Mouse (Mus musculus) thymus, postnatal 4 days (tissue): ENCODE results near the gene Gm20388.

Experiments
- DNase-seq: peaks from one replicate; pipeline ENCODE4 v3.0.0; 2021

Gm20388 gene

DNA sequence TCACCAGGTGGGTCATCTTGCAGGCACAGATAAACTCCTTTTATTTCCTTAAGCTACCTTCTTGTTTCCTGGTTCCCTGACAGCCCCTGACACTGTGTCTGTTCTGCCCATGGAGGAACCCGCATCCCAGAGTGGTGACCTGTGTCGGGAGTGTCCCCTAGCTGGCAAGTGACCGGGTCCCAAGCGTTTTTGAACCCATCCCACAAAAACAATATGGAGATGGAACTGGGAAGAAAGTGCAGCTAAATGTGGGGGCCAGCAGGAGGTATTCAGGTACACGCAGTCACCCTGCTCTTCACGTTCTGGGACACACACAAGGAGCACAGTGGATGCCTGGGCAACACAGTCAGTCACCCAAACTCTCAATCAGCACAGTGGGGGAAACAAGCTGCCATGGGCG, 2035.7 kb downstream of the Gm20388 start:
- no peak for DNase-seq

DNA sequence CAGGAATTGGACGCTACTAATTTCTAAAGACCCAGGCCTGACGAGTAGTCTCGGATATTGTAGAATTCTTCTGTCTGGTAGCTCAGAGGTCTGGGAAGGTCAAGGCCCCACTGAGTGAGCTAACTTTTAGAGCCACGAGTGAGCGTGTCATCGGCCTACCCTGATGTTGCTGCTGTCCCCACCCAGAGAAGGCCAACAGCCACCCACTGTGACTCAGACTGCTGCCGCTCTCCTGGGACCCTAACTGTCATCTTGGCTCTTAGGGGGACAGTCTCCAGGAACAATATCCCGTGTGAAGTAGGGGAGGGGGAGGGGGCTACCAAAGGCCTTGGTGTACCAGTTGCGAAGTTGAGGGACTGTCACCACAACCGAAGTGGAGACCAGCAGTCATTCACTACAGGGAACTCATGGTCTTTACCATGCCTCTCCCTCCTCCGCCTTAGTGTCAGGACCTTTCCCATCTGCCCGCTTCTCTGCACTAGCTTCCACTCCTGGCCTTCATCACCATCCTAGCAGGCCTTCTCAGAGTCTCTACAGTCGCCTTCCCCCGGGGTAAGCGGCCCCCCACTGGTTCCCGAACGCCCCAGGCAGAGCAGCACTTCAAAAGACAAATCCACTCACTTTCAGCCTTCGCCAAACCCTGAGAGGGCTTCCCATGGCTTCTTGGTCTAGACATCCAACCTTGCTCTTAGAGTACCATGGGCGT, 2036.6 kb downstream of the Gm20388 start:
- DNase-seq = no peak

DNA sequence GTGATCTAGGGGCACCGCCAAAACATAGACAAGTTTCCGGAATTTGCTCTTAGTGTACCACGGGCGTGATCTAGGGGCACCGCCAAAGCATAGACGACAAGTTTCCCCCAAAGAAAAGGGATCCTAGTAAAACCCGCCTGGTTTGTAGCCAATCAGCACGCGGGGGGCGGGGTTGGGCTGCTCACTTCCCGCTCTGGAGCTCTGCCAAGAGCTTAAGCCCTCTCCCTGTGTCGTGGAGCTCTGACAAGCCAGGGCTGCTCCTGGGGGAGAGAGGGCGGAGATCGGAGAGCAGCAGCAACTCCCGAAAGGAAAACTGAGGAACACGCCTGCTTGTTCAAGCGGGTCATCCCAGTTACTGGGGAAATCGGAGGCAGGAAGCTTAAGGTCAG, 2037.1 kb downstream of the Gm20388 start:
- peak; percentile 95 for DNase-seq

GRCm38 (mm10) chr8:121948321-121949145, 2037.9 kb downstream of the Gm20388 start:
- peak; percentile 33 for DNase-seq

DNA sequence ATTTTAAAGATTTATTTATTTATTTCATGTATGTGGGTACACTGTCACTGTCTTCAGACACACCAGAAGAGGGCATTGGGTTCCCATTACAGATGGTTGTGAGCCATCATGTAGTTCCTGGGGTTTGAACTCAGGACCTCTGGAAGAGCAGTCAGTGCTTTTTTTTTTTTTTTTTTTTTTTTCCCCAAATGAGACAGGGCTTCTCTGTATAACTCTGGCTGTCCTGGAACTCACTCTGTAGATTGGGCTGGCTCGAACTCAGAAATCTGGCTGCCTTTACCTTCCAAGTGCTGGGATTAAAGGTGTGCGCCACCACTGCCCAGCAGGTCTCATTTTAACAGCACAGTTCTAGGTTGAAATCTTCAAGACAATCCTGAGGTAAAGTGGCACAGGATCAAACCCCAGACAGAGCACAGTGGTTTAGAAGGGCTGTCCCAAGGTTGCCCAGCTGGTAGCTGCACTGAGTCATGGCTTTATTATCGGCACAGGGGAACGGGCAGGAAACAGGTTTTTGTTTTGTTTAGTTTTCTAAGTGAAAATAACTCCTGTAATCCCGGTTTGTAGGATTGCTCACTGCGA, 2038.7 kb downstream of the Gm20388 start, which contains the start of gene Banp:
Gene Banp (plus strand): TSS at position 529 of the 579 bp plus-strand sequence.
- no peak for DNase-seq

- DNase-seq = peak; percentile 100
These were observed 2039.5 kb downstream of the Gm20388 start for GRCm38 (mm10) chr8:121949941-121950748.

DNA sequence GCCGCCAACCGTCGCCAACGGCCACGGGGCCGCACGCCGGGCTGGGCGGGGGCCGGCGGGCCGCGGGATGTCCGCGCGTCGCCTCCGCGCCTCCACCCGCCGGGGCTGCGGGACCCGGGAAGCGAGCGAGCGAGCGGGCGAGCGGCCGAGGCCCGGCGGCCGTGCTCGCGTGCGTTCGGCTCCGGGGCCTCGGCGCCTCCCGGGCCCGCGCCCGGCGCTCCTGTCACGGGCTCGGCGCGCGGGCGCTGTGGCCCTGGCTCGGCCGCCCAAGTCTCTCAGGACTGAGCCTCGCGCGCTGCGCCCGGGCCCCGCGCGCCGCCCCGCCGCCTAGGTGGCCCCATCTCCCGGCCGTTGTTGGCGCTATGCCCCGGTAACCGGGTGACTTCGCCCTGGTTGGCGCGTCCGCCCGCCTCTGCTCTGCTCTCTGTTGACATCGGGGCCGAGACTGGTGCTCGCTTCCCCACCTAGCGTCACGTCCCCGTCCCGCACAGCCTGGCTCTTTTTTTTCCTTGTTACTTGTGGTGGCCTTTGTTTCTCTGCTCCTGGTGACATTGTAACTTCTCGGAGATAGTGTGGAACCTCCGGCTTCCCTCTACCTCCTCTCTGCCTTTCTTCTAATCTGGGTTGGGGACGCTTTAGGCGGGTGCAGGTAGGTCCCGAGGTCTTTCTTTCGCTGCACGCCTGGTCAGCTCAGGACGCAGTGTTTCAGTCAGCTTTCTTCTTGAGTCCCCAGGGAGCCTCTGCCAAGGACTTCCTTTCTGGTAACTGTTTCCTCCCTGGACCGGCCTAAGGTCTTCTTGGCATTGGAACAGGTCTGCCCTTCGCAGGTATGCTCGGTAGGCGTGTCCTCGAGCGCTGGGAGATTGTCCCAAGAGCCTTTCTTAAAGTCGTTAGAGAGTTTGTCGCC, 2040.4 kb downstream of the Gm20388 start:
- peak; percentile 79 for DNase-seq

GRCm38 (mm10) chr8:121951656-121952009, 2041.0 kb downstream of the Gm20388 start:
- no peak for DNase-seq

- DNase-seq = no peak
These were observed 2041.5 kb downstream of the Gm20388 start for GRCm38 (mm10) chr8:121952122-121952521.

DNA sequence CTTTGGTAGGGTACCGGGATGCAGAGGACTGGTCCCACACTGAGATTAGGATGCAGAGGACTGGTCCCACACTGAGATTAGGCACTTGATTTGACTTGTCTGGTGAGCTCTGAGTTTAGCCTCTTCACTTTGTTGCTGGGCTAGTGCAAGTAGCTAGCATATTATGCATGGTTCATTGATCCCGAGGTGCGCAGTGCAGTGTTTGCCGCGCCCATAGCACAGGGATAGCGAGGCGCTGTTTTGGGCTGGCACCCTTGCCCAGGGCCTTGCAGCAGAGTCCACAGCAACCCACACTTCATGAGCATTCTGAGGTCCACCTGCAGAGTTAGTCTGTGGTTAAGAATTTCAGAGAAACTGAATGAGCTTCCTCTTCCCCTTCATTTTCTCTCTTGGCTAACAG, 2042.2 kb downstream of the Gm20388 start:
- no peak for DNase-seq

DNA sequence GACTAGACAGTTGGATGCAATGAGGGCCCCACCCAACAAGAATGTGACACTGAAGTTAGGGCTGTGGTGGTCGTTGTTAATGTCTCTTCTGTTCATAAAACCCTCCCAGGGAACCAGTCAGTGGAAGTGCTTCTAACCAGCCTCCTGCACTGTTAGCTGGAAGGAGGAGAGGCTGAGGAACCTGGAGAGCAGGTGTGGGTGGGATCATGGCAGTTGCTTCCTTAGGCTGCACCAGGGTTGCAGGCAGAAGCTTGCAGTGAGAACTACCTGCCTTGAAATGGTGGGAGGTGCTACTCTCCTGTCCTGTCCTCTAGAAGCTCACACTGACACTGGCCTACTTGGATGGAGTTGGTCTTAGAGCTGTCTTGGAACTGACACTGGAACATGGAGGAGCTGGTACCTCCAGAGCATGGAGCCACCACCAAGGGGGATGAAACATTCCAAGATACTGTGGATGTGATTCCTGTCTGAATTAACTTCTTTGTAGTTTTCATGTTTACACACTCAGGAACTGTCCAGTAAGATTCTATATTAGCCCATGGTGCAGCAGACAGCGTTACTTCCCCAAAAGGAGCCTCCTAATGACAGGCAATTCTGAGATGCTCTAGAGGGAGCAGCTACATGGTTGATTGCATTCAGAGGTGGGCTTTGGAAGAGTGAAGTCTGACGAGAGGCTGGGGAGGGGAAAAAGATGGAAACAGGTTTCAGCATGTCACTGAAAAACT, 2043.3 kb downstream of the Gm20388 start:
- no peak for DNase-seq

- no peak for DNase-seq
These were observed 2044.4 kb downstream of the Gm20388 start for GRCm38 (mm10) chr8:121954981-121955555.

DNA sequence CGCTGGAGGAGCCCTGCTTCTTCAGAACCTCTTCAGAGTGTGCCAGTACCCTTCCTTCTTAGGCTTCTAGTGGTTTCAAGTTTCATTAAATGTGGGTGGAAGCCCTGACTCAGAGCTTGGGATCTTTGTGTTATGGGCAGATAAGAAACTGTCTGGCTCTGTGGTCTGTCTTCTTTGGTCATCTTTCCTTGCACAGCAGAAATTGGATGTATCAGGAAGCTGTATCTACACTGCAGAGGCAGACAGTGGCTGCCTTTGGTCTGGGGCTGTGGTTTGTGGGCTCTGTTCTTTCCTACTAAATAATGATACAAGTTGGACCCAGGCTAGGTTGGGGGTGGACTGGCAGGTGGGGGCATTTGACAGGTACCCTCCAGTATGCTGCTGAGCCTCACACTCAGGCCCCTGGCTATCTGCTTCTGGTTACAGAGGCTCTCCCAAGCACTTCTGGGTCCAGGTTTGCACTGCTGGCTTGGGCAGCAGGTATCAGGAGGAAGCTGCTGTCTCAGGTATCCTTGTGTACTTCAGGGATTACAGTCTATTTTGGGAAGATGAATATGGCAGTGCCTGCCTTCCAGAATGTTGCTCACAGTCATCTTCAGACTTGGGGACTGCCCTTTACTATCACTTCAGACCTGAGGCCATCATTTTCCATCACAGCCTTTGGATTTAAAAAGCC, 2045.3 kb downstream of the Gm20388 start:
- DNase-seq = no peak

DNA sequence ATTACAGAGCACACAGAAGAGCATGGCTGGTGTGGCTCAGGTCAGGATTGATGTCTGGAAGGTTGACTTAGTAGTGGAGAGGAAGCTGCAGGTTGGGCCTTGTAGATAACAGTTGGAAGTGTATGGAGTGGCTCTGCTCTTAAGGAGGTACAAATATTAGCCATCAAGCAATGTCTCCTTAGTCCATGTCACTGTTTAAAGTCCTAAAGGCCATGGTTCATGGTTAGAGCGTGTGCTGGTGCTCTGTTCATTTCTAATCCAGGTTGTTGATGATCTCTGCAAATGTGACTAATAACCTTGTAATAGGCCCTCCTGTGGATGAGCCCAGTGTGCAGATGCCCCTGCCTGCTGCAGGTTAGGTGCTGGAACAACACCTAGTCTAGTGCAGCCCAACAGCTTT, 2047.8 kb downstream of the Gm20388 start:
- DNase-seq = no peak

DNA sequence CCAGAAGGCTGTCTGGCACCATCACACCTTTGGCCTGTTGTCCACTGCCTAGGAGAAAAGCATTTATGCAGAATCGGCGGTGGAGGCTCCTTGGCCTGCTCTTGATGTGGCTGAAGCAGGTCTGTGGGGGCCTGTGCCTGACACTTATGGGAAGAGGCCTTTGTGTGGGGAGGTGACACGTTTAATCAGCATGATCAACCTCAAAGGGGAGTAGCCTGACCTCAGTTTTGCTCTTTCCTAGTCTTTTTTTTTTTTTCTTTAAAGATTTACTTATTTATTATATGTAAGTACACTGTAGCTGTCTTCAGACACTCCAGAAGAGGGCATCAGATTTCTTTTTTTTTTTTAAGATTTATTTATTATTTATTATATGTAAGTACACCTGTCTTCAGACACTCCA, 2052.3 kb downstream of the Gm20388 start:
- DNase-seq = no peak

- no peak for DNase-seq
These were observed 2054.3 kb downstream of the Gm20388 start for GRCm38 (mm10) chr8:121964716-121965512.

DNA sequence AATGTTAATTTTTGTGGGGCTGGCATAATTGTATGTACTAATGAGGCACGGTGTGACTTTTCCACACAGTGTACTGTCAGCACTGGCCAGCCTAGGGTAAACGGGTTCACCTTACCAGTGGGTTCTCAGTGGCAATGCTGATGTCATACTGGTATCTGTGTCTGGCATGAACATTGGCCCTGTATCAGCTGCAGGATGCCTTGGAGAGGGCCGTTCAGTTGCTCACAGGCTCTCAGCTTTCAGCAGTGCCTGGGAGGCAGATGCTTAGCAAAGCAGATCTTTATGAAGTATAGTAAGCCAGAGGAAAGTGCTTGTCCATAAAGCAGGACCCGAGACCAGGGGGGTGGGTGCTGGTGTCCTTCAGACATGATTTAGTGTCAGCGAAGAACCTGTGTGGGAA, 2055.5 kb downstream of the Gm20388 start:
- DNase-seq = no peak

DNA sequence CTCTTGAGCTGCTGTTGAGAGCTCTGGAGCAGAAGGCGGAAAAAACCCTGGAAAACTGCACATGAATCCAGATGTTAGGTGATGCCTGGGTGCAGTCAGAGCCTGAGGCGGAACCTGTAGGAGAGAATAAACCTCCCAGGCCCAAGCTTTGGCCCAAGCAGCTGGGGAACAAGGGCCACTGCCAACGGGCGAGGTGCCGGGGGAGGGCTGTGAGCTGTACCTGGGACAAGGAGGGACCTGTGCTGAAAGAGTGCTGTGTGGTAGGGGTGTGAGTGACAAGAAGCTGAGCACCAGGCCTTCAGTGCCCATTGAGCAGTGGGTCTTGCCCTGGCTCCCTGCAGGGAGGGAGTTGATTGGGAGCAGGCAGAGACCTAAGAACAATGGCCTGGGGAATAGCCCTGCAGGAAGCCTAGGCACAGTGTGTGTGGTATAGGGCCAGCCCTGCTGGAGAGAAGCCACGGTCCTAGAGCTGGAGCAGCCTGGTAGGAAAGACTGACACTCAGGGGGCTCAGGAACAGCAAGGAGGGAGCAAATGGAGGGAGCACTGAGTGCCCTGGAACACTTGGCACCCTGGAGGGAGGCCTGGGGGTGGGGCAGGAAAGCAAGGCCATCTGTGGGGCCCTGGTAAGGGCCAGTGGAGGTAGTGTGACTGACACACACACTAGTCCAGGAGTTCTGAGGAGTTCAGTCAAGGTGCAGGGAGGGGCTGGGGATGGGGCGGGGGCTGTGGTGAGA, 2056.2 kb downstream of the Gm20388 start:
- DNase-seq = no peak

DNA sequence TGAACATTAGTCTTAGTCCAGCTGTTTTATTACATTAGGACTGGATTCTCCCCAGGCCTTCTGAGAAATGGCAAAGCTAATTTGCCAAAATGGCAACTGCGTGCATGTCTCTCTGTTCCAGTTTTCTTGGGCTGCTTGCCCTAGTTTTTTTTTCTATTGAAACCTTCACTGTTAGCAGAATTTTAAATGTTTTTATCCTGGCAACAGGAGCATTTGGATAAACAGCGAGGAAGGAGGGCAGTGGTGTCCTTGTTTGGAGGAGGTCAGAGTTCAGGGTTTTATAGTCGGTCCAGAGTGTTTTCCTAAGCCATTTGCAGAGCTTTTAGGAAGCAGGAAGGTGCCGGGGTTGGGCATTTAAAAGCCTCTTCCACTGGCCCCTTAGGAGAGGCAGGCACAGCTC, 2057.3 kb downstream of the Gm20388 start:
- DNase-seq = no peak
